Mouse (Mus musculus) G1E (cell line): ENCODE results near the gene Dtx3.

Experiments used
- CTCF ChIP-seq: IDR thresholded peaks from 2 replicates; pipeline ENCODE4 v1.5.1; 2012; ENCODE audit warnings: low read depth, low read length, inconsistent platforms, mixed read lengths
- GATA1 ChIP-seq: IDR thresholded peaks from 2 replicates; pipeline ENCODE4 v1.6.1; 2012; ENCODE audit warnings: borderline replicate concordance, low read length, inconsistent platforms, mixed read lengths
- POLR2AphosphoS5 ChIP-seq: IDR thresholded peaks from 2 replicates; pipeline ENCODE4 v1.6.1; 2012; ENCODE audit warnings: low read depth, low read length, inconsistent platforms; ENCODE audit not compliant: insufficient replicate concordance
- TAL1 ChIP-seq: conservative IDR thresholded peaks from 2 replicates; pipeline ENCODE4 v1.6.1; 2012; ENCODE audit warnings: low read depth, low read length, inconsistent platforms, mixed read lengths

- TF ChIP-seq CTCF (no peak), POLR2AphosphoS5 (no peak), GATA1 (no peak), TAL1 (no peak)
These were observed 27.8 kb downstream of the Dtx3 start for GRCm38 (mm10) chr10:127167614-127168192.
